Comparison of ENCODE assay signal across 8 mouse cellular contexts in genomic region chr13:96697805-96698586, GRCm38 (mm10). TPM values are rescaled to one million over a fixed set of nuclear protein-coding genes. Genes with fewer than 3 reads are reported as not detected.
A peak's percentile ranks its signal among the peaks of the same experiment; 100 is the strongest.
DNase-seq lines count a peak whose midpoint lies in the region; ATAC-seq and TF ChIP-seq lines count a peak whose summit lies in the region.

No protein-coding gene starts in this region.

- H3K9ac ChIP-seq in liver, embryonic 14.5 days (replicated peaks), result peak overlapping the region; percentile 76
- H3K9ac ChIP-seq in forebrain, embryonic 11.5 days (ENCODE audit: low read length), result no peak overlapping the region
- H3K9ac ChIP-seq in hindbrain, embryonic 16.5 days (ENCODE audit: low read depth, low read length), result no peak overlapping the region

- 15% methylated on average over 8 of the region's 8 CpGs for WGBS in liver, embryonic 14.5 days (ENCODE audit: insufficient replicate concordance)
- WGBS in forebrain, embryonic 11.5 days, result 79% methylated on average over 8 of the region's 8 CpGs
- WGBS in hindbrain, embryonic 16.5 days, result 80% methylated on average over 8 of the region's 8 CpGs

- peak; percentile 93 for TF ChIP-seq EP300 in liver, embryonic 14.5 days (IDR thresholded peaks at IDR 0.05; ENCODE audit: low read depth)

- H3K4me1 ChIP-seq in erythroblast, embryonic 14.5 days (ENCODE audit: control insufficient read depth), result peaks cover 51% of the 10 kb centered on the region
- peaks cover 16 to 32% of the 10 kb centered on the region in 2 experiments for H3K4me1 ChIP-seq in liver, embryonic 14.5 days (replicated peaks; ENCODE audit: control insufficient read depth in 2 of 2, insufficient read depth in 2 of 2, low read length in 1 of 2)
- H3K4me1 ChIP-seq in forebrain, embryonic 11.5 days (replicated peaks; ENCODE audit: control insufficient read depth, insufficient read depth, low read length), result no peaks in the 10 kb centered on the region
- no peaks in the 10 kb centered on the region for H3K4me1 ChIP-seq in hindbrain, embryonic 16.5 days (ENCODE audit: control insufficient read depth, insufficient read depth, low read depth, low read length)

- no peaks in the 10 kb centered on the region for H3K9me3 ChIP-seq in erythroblast, embryonic 14.5 days (ENCODE audit: control insufficient read depth, low read length)
- H3K9me3 ChIP-seq in liver, embryonic 14.5 days (ENCODE audit: control insufficient read depth, low read length), result no peaks in the 10 kb centered on the region
- no peaks in the 10 kb centered on the region for H3K9me3 ChIP-seq in forebrain, embryonic 11.5 days (ENCODE audit: control insufficient read depth, low read length)
- H3K9me3 ChIP-seq in hindbrain, embryonic 16.5 days (ENCODE audit: control insufficient read depth, low read length), result no peaks in the 10 kb centered on the region

- H3K27ac ChIP-seq in liver, embryonic 14.5 days, result peak overlapping the region; percentile 97
- no peak overlapping the region for H3K27ac ChIP-seq in forebrain, embryonic 11.5 days (ENCODE audit: low read depth, low read length)
- H3K27ac ChIP-seq in hindbrain, embryonic 16.5 days (ENCODE audit: low read depth, low read length), result no peak overlapping the region

- TF ChIP-seq CTCF in liver, embryonic 14.5 days (IDR thresholded peaks at IDR 0.05; ENCODE audit: low read depth), result 0 out of 2 replicates have a peak, but pooled peaks have one; percentile 21

- H3K36me3 ChIP-seq in erythroblast, embryonic 14.5 days (ENCODE audit: control insufficient read depth), result peaks cover 13% of the 10 kb centered on the region
- H3K36me3 ChIP-seq in liver, embryonic 14.5 days (replicated peaks; ENCODE audit: control insufficient read depth, insufficient read depth, low read depth), result no peaks in the 10 kb centered on the region
- no peaks in the 10 kb centered on the region for H3K36me3 ChIP-seq in splenic B cell, adult 2 months (ENCODE audit: control insufficient read depth, insufficient read depth, low read length, poor library complexity, severe bottlenecking)
- no peaks in the 10 kb centered on the region for H3K36me3 ChIP-seq in forebrain, embryonic 11.5 days (ENCODE audit: control insufficient read depth, insufficient read depth, low read length)
- H3K36me3 ChIP-seq in hindbrain, embryonic 16.5 days (ENCODE audit: control insufficient read depth, insufficient read depth, low read length), result no peaks in the 10 kb centered on the region

- H3K4me2 ChIP-seq in liver, embryonic 14.5 days (ENCODE audit: low read depth), result peak overlapping the region; percentile 72
- no peak overlapping the region for H3K4me2 ChIP-seq in forebrain, embryonic 11.5 days (ENCODE audit: low read depth, low read length, severe bottlenecking)
- H3K4me2 ChIP-seq in hindbrain, embryonic 16.5 days (ENCODE audit: low read length), result no peak overlapping the region

- peak; percentile 99 for ATAC-seq in liver, embryonic 14.5 days (ENCODE audit: insufficient read depth)
- ATAC-seq in cerebellum, adult (ENCODE audit: insufficient number of reproducible peaks, low FRiP score, low TSS enrichment), result no peak
- no peak for ATAC-seq in forebrain, embryonic 11.5 days (replicated peaks; ENCODE audit: low FRiP score)
- ATAC-seq in hindbrain, embryonic 16.5 days, result no peak

- H3K27me3 ChIP-seq in erythroblast, embryonic 14.5 days (ENCODE audit: control insufficient read depth), result no peaks in the 10 kb centered on the region
- H3K27me3 ChIP-seq in liver, embryonic 14.5 days (ENCODE audit: control insufficient read depth, insufficient read depth, low read length), result no peaks in the 10 kb centered on the region
- H3K27me3 ChIP-seq in splenic B cell, adult 2 months (ENCODE audit: control insufficient read depth, insufficient read depth, low read length, poor library complexity, severe bottlenecking), result no peaks in the 10 kb centered on the region
- no peaks in the 10 kb centered on the region for H3K27me3 ChIP-seq in forebrain, embryonic 11.5 days (ENCODE audit: control insufficient read depth, insufficient read depth, low read length)
- H3K27me3 ChIP-seq in hindbrain, embryonic 16.5 days (replicated peaks; ENCODE audit: control insufficient read depth, insufficient read depth, low read length), result no peaks in the 10 kb centered on the region

- DNase-seq in adrenal gland, adult (ENCODE audit: inconsistent age in 2 of 2, low spot score in 1 of 2), result peak; percentile 16 to 74
- DNase-seq in adrenal gland, postnatal 25 days, result no peak
- peak; percentile 84 to 89 (median 86) for DNase-seq in liver, embryonic 14.5 days (ENCODE audit: low read depth in 3 of 3, low spot score in 3 of 3)
- DNase-seq in splenic B cell, adult 2 months (ENCODE audit: low read depth, low spot score), result peak; percentile 22
- DNase-seq in forebrain, embryonic 11.5 days (ENCODE audit: low spot score), result no peak

- H3K4me3 ChIP-seq in erythroblast, embryonic 14.5 days (replicated peaks), result peak overlapping the region; percentile 64
- H3K4me3 ChIP-seq in liver, embryonic 14.5 days (ENCODE audit: insufficient read depth in 1 of 2, low read depth in 2 of 2, low read length in 2 of 2), result peak overlapping the region; percentile 59 to 83
- no peak overlapping the region for H3K4me3 ChIP-seq in forebrain, embryonic 11.5 days (ENCODE audit: low read depth, low read length)
- no peak overlapping the region for H3K4me3 ChIP-seq in hindbrain, embryonic 16.5 days (ENCODE audit: low read length)

RNA-seq across cellular contexts. Expression of gene Hmgcr, which starts 27.3 kb away (rescaled TPM):
- 218 and 227 TPM in 2 replicates for total RNA-seq in adrenal gland, postnatal 25 days (2021)
- polyA plus RNA-seq in erythroblast, embryonic 14.5 days (2012), result 0.10 and 0.19 TPM in 2 replicates
- 26.7 and 36.8 TPM in 2 replicates for polyA plus RNA-seq in liver, embryonic 14.5 days (2012; rRNA removed)
- 80.0 and 85.9 TPM in 2 replicates for polyA plus RNA-seq in liver, embryonic 14.5 days (2014; fragmentation: Nextera tagmentation; extraction: Ambion mirVana)
- 189 and 190 TPM in 2 replicates for polyA plus RNA-seq in forebrain, embryonic 11.5 days (2014; fragmentation: Nextera tagmentation; extraction: Ambion mirVana)
- polyA plus RNA-seq in hindbrain, embryonic 16.5 days (2015; fragmentation: Nextera tagmentation; extraction: Ambion mirVana), result 160 and 179 TPM in 2 replicates

RNA-seq across cellular contexts. Expression of gene Ankrd31, which starts 50.1 kb away (rescaled TPM):
- not detected in 2 replicates for total RNA-seq in adrenal gland, postnatal 25 days (2021)
- polyA plus RNA-seq in erythroblast, embryonic 14.5 days (2012), result 0.01 TPM in 1 of 2 replicates, not detected in the other
- polyA plus RNA-seq in liver, embryonic 14.5 days (2012; rRNA removed), result 0.02 and 0.03 TPM in 2 replicates
- polyA plus RNA-seq in liver, embryonic 14.5 days (2014; fragmentation: Nextera tagmentation; extraction: Ambion mirVana), result 0.03 TPM in 1 of 2 replicates, not detected in the other
- polyA plus RNA-seq in forebrain, embryonic 11.5 days (2014; fragmentation: Nextera tagmentation; extraction: Ambion mirVana), result not detected in 2 replicates
- 0.03 TPM in 1 of 2 replicates, not detected in the other for polyA plus RNA-seq in hindbrain, embryonic 16.5 days (2015; fragmentation: Nextera tagmentation; extraction: Ambion mirVana)

Comparison
In these comparisons a context has a peak if more than half of its experiments do, and no peak if none do; other contexts are left out.
1. DNase-seq: peak in adrenal gland, adult (2 of 2), liver, embryonic 14.5 days (3 of 3) and splenic B cell, adult 2 months (single experiment); none in adrenal gland, postnatal 25 days (single experiment) and forebrain, embryonic 11.5 days (single experiment).
2. H3K4me3 ChIP-seq: peak in erythroblast, embryonic 14.5 days (single experiment) and liver, embryonic 14.5 days (2 of 2); none in forebrain, embryonic 11.5 days (single experiment) and hindbrain, embryonic 16.5 days (single experiment).
3. RNA of gene Hmgcr, which starts 27.3 kb away (polyA plus RNA-seq): 189 to 190 TPM in forebrain, embryonic 11.5 days, 160 to 179 TPM in hindbrain, embryonic 16.5 days and 26.7 to 85.9 TPM in liver, embryonic 14.5 days; 0.10 to 0.19 TPM in erythroblast, embryonic 14.5 days; every median in the first group is over 10 times any median in the second.